Mouse (Mus musculus) liver, embryonic 15.5 days (tissue): Measurements from ENCODE around the gene Catsperb. TPM values are rescaled to one million over a fixed set of nuclear protein-coding genes. Genes with fewer than 3 reads are reported as not detected.
"Not testable (repeated sequence)": the region's sequence is repeated elsewhere in the genome, so short reads cannot be mapped to it uniquely, and the experiment has no call there.

Experiments used
- ATAC-seq: fragments of 200-750 bp; cut with Nextera tagmentation; 2 replicates; pipeline ENCODE4 v1.8.0; 2017; ENCODE audit warnings: moderate number of reproducible peaks, mild to moderate bottlenecking, moderate library complexity; ENCODE audit not compliant: insufficient read depth
- H3K27ac ChIP-seq: fragments of 300-500 bp; sonication (generic); replicated peaks from 2 replicates; pipeline ENCODE4 v1.5.1; 2015; ENCODE audit warnings: mild to moderate bottlenecking, inconsistent platforms
- H3K27me3 ChIP-seq: fragments of 300-500 bp; sonication (generic); 2 replicates; pipeline ENCODE4 v1.6.1; 2015; ENCODE audit warnings: mild to moderate bottlenecking, inconsistent platforms
- H3K36me3 ChIP-seq: fragments of 300-500 bp; sonication (generic); replicated peaks from 2 replicates; pipeline ENCODE4 v1.6.1; 2015; ENCODE audit warnings: moderate library complexity, mild to moderate bottlenecking, inconsistent platforms
- H3K4me1 ChIP-seq: fragments of 300-500 bp; sonication (generic); replicated peaks from 2 replicates; pipeline ENCODE4 v1.6.1; 2015; ENCODE audit warnings: inconsistent platforms
- H3K4me2 ChIP-seq: fragments of 300-500 bp; sonication (generic); 2 replicates; pipeline ENCODE4 v1.6.1; 2015; ENCODE audit warnings: moderate library complexity, mild to moderate bottlenecking, inconsistent platforms
- H3K4me3 ChIP-seq: fragments of 300-500 bp; sonication (generic); replicated peaks from 2 replicates; pipeline ENCODE4 v1.5.1; 2015; ENCODE audit warnings: mild to moderate bottlenecking, inconsistent platforms
- H3K9ac ChIP-seq: fragments of 300-500 bp; sonication (generic); 2 replicates; pipeline ENCODE4 v1.6.1; 2015; ENCODE audit warnings: moderate library complexity, mild to moderate bottlenecking, inconsistent platforms
- H3K9me3 ChIP-seq: fragments of 300-500 bp; sonication (generic); replicated peaks from 2 replicates; pipeline ENCODE4 v1.6.1; 2016; ENCODE audit warnings: inconsistent platforms
- WGBS: fragments of 180-500 bp; shearing (Covaris S2); methylation state at CpG from one replicate; pipeline ENCODE4 v1.1.7; 2015; ENCODE audit warnings: mixed read lengths; ENCODE audit not compliant: insufficient replicate concordance; 5-methylcytosine and 5-hydroxymethylcytosine counted together
- polyA plus RNA-seq: library from polyadenylated mRNA; unstranded; fragments of >200 nt; fragmentation: Nextera tagmentation; extraction: Ambion mirVana; gene quantifications from 2 replicates; pipeline ENCODE4 v1.2.1, GENCODE M21; 2015

Gene Catsperb
- not detected in 2 replicates for polyA plus RNA-seq

DNA sequence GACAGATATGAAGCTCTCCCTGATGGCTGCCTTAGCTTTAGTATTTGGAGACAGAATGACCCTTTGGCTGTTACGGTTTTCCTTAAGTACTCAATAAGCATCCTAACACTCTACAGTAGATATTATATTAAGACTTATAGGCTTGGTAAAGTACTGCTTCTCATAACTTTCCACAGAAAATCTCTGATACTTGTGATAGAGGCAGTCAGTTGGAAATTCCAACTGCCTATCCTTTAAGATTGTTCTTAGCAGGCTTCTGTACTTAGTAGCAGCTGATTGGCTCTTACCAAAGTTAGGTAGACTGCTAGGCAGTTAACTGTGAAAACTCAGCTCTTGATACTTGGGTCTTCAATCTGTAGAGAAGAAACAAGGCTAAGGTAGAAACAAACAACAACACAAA lies at the start of gene Catsperb:
TSS of gene Catsperb (plus strand) at position 301 of the 400 bp plus-strand sequence.
- not testable (repeated sequence) for H3K9me3 ChIP-seq, H3K4me1 ChIP-seq, H3K4me2 ChIP-seq, H3K27me3 ChIP-seq, H3K36me3 ChIP-seq, H3K9ac ChIP-seq, H3K4me3 ChIP-seq, H3K27ac ChIP-seq, ATAC-seq
- 68% methylated on average over 1 of the region's 1 CpGs for whole genome bisulfite sequencing

- not testable (repeated sequence) for H3K36me3 ChIP-seq, H3K4me3 ChIP-seq, H3K9ac ChIP-seq, H3K4me1 ChIP-seq, H3K9me3 ChIP-seq, H3K27ac ChIP-seq, H3K4me2 ChIP-seq, ATAC-seq, H3K27me3 ChIP-seq
- 56% methylated on average over 1 of the region's 1 CpGs for WGBS
Observed at GRCm38 (mm10) chr12:101361468-101361867, 43.0 kb upstream of the Catsperb start.

DNA sequence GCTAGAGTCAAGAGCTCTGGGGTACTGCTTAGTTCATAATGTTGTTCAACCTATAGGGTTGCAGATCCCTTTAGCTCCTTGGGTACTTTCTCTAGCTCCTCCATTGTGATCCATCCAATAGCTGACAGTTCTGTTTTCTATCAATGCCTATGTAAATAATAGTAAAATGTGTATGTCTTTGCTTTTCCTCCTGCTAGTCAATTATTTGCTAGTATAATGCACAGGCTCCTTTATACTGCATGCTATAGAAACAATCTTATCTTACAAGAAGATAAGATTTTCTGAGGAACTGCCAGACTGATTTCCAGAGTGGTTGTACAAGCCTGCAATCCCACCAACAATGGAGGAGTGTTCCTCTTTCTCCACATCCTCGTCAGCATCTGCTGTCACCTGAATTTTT lies 23.0 kb upstream of the Catsperb start:
- not testable (repeated sequence) for H3K4me2 ChIP-seq, ATAC-seq, H3K9ac ChIP-seq, H3K27ac ChIP-seq, H3K36me3 ChIP-seq, H3K27me3 ChIP-seq, H3K9me3 ChIP-seq, H3K4me3 ChIP-seq, H3K4me1 ChIP-seq
- 10% methylated on average over 1 of the region's 1 CpGs for WGBS

GRCm38 (mm10) chr12:101426131-101426530 lies 21.7 kb downstream of the Catsperb start:
- Histone ChIP-seq H3K27me3 (no peaks in the 10 kb centered on the region), H3K4me2 (no peak overlapping the region), H3K27ac (no peak overlapping the region), H3K4me3 (no peak overlapping the region), H3K9me3 (no peaks in the 10 kb centered on the region), H3K36me3 (no peaks in the 10 kb centered on the region), H3K9ac (no peak overlapping the region), H3K4me1 (no peaks in the 10 kb centered on the region)
- no peak for ATAC-seq
- 30% methylated on average over 1 of the region's 1 CpGs for WGBS

DNA sequence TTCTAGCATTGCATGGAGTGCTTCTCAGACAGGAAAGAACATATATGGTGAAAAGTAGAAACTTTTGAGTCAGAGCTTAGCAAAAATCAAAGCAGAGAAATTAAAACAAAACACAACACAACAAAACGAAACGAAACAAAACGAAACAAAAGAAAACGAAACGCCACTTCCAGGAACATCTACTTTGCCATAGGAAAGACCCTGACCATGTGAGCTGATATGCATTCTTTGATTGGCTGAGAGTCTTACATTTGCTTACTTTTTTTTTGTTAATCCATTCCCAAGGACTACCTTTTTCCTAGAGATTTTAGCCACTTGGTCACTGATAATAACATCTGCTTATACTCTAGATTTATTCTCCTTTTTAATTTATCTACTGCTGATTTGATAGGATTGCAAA lies 57.6 kb downstream of the Catsperb start:
- Histone ChIP-seq H3K4me3 (no peak overlapping the region), H3K9ac (no peak overlapping the region), H3K9me3 (no peaks in the 10 kb centered on the region), H3K27ac (no peak overlapping the region), H3K4me2 (no peak overlapping the region), H3K36me3 (no peaks in the 10 kb centered on the region), H3K27me3 (no peaks in the 10 kb centered on the region), H3K4me1 (no peaks in the 10 kb centered on the region)
- WGBS = 64% methylated on average over 5 of the region's 5 CpGs
- no peak for ATAC-seq

DNA sequence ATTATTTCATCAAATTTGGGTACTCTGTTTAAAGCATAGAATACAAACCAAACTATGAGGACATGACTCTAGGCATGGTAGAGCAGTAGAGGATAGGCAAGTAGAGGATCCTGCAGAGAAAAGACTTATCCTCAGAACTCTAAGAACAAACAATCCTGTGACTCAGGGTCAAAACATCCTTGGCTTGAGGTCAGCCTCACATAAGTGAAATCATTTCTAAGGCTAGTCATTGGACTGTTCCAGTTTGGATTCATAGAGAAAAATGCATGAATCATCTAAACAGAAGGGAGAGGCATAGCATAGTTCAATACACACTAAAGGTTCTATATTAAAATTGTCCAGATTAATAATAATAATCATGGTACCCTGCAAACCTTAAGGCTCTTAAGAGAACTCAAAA lies 79.1 kb downstream of the Catsperb start:
- Histone ChIP-seq H3K4me1 (no peaks in the 10 kb centered on the region), H3K9ac (no peak overlapping the region), H3K9me3 (no peaks in the 10 kb centered on the region), H3K4me2 (no peak overlapping the region), H3K27ac (no peak overlapping the region), H3K36me3 (no peaks in the 10 kb centered on the region), H3K4me3 (no peak overlapping the region), H3K27me3 (no peaks in the 10 kb centered on the region)
- no peak for ATAC-seq

- not testable (repeated sequence) for H3K36me3 ChIP-seq, H3K9me3 ChIP-seq, H3K4me1 ChIP-seq, ATAC-seq, H3K27ac ChIP-seq, H3K9ac ChIP-seq, H3K4me3 ChIP-seq, H3K4me2 ChIP-seq, H3K27me3 ChIP-seq
- 64% methylated on average over 2 of the region's 2 CpGs for WGBS
Observed at GRCm38 (mm10) chr12:101511326-101511725, 106.9 kb downstream of the Catsperb start.

DNA sequence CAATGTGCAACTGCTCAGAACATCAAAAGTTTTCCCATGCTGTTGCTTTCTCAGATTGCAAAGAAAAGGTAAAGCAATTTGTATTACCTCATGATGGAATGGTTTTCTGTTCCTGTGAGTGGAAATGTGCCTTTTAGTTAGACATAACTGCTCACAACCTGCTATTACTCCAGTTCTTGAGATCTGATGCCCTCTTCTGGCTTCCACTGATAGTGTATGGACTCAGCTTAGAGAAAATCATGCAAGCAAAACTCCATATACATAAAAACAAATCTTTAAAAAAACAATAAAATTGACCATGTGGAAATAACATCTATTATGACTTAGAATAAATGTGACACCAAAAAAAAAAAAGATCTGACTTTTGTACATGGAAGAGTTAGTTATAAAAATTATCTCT lies 202.2 kb downstream of the Catsperb start:
- not testable (repeated sequence) for H3K4me2 ChIP-seq, H3K27me3 ChIP-seq, ATAC-seq, H3K36me3 ChIP-seq, H3K9me3 ChIP-seq, H3K4me1 ChIP-seq, H3K27ac ChIP-seq, H3K9ac ChIP-seq, H3K4me3 ChIP-seq

GRCm38 (mm10) chr12:101633137-101633536 lies 228.7 kb downstream of the Catsperb start:
- Histone ChIP-seq H3K27me3 (no peaks in the 10 kb centered on the region), H3K4me2 (no peak overlapping the region), H3K4me1 (no peaks in the 10 kb centered on the region), H3K36me3 (no peaks in the 10 kb centered on the region), H3K9me3 (no peaks in the 10 kb centered on the region), H3K9ac (no peak overlapping the region), H3K27ac (no peak overlapping the region), H3K4me3 (no peak overlapping the region)
- WGBS = 63% methylated on average over 1 of the region's 1 CpGs
- no peak for ATAC-seq

- 60% methylated on average over 2 of the region's 2 CpGs for WGBS
- H3K36me3 ChIP-seq = no peaks in the 10 kb centered on the region
- no peak overlapping the region for H3K4me3 ChIP-seq
- no peak for ATAC-seq
- H3K9ac ChIP-seq = no peak overlapping the region
- H3K27ac ChIP-seq = no peak overlapping the region
- no peak overlapping the region for H3K4me2 ChIP-seq
- H3K4me1 ChIP-seq = no peaks in the 10 kb centered on the region
- no peaks in the 10 kb centered on the region for H3K9me3 ChIP-seq
- no peaks in the 10 kb centered on the region for H3K27me3 ChIP-seq
Observed at GRCm38 (mm10) chr12:101667502-101667901, 263.0 kb downstream of the Catsperb start.
